Mouse (Mus musculus) kidney, adult 11 months (tissue): ENCODE measurements at regions not wholly inside any gene's neighbourhood (a gene's known extent, or its start where the extent isn't known, plus 50 kb on each side); places are given as distances from the start of the nearest gene placed in this dataset.
"Not testable (repeated sequence)": the region's sequence is repeated elsewhere in the genome, so short reads cannot be mapped to it uniquely, and the experiment has no call there.

Experiments
- DNase-seq: peaks from one replicate; pipeline ENCODE4 v3.0.0; 2022

DNA sequence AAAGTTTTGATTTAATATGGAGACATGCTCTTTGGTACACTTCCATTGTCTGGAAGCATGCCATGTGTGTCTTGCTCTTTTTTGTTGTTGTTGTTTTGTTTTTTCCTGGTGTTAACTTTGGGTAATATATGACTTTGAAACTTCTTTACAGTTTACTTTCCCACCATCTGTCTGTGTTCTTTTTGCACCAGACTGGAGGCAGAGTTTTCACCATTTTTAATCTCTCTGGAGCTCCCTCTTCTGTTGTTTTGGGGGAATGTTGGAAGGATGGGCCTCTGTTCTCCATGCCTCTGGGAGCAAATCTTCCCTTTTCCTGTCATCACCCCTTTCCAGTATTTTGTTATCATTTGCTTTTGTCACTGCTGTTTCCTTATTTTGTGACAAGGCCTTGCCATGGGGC, 153.5 kb upstream of the 1700056E22Rik start:
- DNase-seq = no peak

GRCm38 (mm10) chr1:184182163-184182562, 148.1 kb upstream of the 1700056E22Rik start:
- DNase-seq = no peak

GRCm38 (mm10) chr1:184174416-184174815, 140.3 kb upstream of the 1700056E22Rik start:
- DNase-seq = not testable (repeated sequence)

GRCm38 (mm10) chr1:184173739-184174138, 139.6 kb upstream of the 1700056E22Rik start:
- no peak for DNase-seq

- no peak for DNase-seq
These were observed 138.9 kb upstream of the 1700056E22Rik start for GRCm38 (mm10) chr1:184172986-184173385.

DNA sequence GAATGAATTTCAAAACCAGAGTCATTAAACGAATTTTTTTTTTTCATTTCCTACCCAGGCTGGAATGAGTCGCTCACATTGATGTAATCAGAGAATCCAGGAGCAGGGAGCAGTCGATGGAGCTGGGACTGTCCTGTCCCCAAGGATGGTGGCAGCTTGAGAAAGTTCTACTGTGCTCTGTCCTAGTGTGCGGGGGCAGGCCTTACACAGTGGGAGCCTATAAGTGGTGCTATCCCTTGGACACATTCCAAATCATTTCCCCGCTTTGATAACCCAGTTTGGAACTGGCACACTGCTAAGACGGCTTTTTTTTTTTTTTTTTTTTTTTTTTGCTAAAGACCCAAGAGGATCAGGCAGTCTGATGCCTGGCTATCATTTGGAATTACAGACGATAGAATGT, 137.5 kb upstream of the 1700056E22Rik start:
- no peak for DNase-seq

- DNase-seq = no peak
These were observed 136.8 kb upstream of the 1700056E22Rik start for GRCm38 (mm10) chr1:184170926-184171325.

DNA sequence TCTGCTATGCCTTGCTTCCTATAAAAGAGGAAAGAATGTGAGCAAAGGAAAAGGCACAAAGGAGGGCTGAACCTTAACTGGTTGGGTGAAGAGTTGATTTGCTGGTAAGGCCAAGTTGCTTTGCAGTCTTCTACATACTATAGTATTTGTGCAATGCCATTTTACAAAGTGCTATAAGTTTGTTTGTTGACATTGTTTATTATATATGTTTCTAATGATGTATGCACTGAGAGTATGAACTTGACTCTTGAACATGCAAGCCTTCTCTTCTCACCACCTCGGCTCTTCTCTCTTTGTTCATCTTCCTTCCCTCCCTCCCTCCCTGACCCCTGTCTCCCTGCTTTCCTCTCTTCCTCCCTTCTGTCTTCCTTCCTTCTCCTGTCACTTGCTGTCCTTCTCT, 135.9 kb upstream of the 1700056E22Rik start:
- DNase-seq = no peak

- DNase-seq = no peak
These were observed 135.1 kb upstream of the 1700056E22Rik start for GRCm38 (mm10) chr1:184169034-184169783.

DNA sequence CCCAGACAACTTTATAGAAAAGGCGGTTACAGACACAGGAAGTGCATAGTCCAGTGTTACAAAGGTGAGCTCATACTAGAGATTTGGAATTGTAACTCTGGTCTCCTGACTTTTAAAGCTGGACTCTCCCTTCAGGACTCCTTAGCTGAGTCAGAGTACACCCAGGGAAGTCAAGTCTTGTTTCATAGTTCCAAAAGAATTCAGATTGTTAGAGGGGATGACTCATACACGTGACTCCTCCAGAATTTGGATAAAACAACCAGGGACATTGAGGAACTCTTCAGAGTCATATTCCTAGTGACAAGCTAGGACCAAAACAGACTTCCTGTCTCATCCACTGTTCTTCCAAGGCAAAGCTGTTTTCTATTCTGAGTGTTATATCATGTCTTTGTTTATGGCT, 132.8 kb upstream of the 1700056E22Rik start:
- DNase-seq = no peak

- DNase-seq = not testable (repeated sequence)
These were observed 128.4 kb upstream of the 1700056E22Rik start for GRCm38 (mm10) chr1:184162526-184162925.

DNA sequence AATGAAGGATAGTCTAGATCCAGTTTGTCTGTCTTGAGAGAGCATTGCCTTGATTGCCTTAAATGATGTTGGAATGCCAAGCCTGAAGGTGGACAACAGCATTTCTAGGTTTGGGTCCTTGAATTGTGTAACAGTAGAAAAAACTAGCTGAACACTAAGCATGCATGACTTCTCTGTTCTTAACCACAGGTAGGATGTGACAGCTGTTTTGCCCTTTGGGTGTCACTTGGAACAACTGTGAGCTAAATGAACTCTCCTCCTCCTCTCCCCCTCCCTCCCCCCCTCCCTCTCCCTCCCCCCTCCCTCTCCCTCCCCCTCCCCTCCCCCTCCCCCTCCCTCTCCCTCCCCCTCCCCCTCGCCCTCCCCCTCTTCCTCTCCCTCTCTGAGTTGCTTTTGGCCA, 113.6 kb upstream of the 1700056E22Rik start:
- DNase-seq = no peak

- DNase-seq = peak; percentile 2
These were observed 108.9 kb upstream of the 1700056E22Rik start for GRCm38 (mm10) chr1:184142974-184143373.

GRCm38 (mm10) chr1:184140486-184140885, 106.4 kb upstream of the 1700056E22Rik start:
- DNase-seq = no peak

DNA sequence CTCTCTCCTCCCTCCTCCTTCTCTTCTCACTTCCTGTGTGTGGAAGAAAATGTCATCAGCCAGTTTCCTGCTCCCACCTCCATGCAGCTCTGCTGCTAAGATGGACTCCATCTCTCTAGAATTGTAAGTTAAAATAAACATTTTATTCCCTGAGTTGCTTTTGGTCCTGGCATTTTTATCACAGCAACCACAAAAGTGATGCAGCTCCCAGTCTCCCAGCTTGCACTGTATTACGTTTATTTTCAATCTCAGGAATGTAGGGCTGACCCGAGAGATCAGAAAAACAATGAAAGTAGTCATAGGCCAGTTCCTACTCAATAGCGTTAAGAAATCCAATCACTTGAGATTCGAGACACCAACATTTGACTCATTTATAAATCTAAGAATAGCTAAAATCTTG, 106.0 kb upstream of the 1700056E22Rik start:
- no peak for DNase-seq

DNA sequence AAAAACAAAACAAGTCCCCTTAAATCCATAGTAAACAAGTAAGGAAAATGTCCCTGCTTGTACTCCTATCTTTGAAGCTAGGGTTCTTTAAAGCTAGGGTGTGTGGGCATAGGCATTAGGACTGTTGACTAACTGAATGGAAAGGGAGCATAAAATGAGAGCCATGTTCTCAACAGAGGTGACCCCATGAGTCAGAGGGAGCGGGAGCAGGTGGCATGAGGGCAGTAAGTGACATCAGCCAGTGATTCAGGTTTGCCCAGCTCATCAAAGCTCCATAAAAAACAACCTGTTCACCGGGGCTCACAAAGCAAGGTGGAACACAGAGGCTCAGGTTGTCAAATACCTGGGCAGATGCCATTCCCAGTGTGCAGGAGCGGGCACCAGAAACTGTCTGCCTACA, 104.6 kb upstream of the 1700056E22Rik start:
- no peak for DNase-seq

- DNase-seq = no peak
These were observed 96.8 kb upstream of the 1700056E22Rik start for GRCm38 (mm10) chr1:184130897-184131296.

DNA sequence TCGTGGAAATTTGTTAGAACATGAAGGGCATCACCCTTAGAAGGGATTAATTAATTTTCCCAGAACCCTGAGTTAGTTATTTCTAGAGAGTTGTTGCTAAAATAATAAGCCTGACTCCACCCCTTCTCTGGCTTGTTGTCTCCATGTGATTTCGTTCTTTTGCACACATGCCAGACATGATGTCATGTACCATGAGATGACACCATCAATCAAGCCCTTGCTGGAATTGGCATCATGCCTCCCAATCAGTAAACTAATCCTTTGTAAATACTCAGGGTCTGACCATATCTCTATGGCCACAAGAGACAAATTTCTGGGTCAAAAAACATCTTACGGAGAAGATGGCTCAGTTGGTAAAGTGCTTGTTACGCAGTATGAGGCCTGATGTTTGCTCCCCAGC, 93.2 kb upstream of the 1700056E22Rik start:
- no peak for DNase-seq

DNA sequence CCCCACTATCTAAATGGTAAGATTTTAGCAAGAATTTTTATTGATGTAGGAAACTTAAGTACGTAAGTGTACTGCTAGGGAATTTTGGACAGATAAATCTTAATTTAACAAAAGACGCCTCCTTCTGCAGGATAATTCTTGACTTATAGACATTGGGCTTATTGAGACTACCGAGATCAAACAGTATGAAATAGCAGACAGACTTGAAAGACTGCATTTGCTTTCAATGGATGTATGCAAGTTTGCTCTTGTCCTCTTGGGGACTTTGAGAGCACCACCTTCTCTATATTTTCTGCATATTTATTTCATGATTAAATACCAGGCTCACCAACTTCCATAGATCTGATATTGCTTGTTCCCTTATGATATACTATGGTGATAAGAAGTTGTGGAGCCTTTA, 92.8 kb upstream of the 1700056E22Rik start:
- DNase-seq = no peak
